Mouse (Mus musculus) C2C12 (cell line): Measurements from ENCODE around the gene Nyx.

ENCODE experiments used
- CEBPB ChIP-seq: IDR thresholded peaks from one replicate; pipeline ENCODE4 v1.6.1; 2011; ENCODE audit warnings: low read depth, mild to moderate bottlenecking, control low read depth, moderate library complexity
- CTCF ChIP-seq: IDR thresholded peaks from one replicate; pipeline ENCODE4 v1.5.1; 2011; ENCODE audit not compliant: control insufficient read depth, insufficient read depth, insufficient read length
- MAX ChIP-seq: IDR thresholded peaks from one replicate; pipeline ENCODE4 v1.6.1; 2011; ENCODE audit warnings: mild to moderate bottlenecking, control low read depth
- MYOD1 ChIP-seq: IDR thresholded peaks from one replicate; pipeline ENCODE4 v1.6.1; 2011; ENCODE audit warnings: low read depth; ENCODE audit not compliant: control insufficient read depth, insufficient read length
- MYOG ChIP-seq: IDR thresholded peaks from one replicate; pipeline ENCODE4 v1.6.1; 2011; ENCODE audit not compliant: control insufficient read depth, insufficient read length; ENCODE audit errors: extremely low read depth
- USF1 ChIP-seq: IDR thresholded peaks from one replicate; pipeline ENCODE4 v1.6.1; 2011; ENCODE audit warnings: low read depth, mild to moderate bottlenecking, control low read depth, moderate library complexity

- TF ChIP-seq MAX (no peak), CTCF (no peak), MYOG (no peak), USF1 (no peak), MYOD1 (no peak), CEBPB (no peak)
These were observed 3.5 kb downstream of the Nyx start for GRCm38 (mm10) chrX:13469160-13470116.
